In the genomic region with DNA sequence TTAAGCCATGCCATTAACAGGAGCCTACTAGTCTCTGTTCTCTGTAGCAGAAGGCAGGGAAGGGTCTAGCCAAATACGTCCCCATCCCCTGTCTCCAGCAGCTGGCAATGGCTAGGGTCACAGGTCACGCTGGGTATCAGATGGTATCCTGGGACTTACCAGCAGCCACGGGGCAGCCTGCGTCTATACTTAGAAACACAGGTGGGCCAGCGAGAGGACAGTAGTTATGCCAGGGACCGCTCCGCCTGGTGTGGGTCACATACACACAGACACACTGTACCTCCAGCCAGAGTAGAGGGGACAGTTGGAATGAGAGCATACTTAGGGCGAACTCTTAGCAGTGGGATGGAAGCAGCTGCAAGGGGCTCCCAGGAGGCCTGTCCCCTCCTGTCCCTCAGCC, we compare ENCODE assay signal across 12 mouse cellular contexts.
A peak's percentile ranks its signal among the peaks of the same experiment; 100 is the strongest.
DNase-seq lines count a peak whose midpoint lies in the region; ATAC-seq lines count a peak whose summit lies in the region.
"Had no signal": no experiment of that assay in that cellular context is flagged by ENCODE, and none has a peak within 500 bp of the region (broad histone marks: within the 10 kb centered on the region; RNA-seq: fewer than 3 reads in every experiment).

No protein-coding gene starts in this region.

- no peaks in the 10 kb centered on the region for H3K27me3 ChIP-seq in liver, embryonic 12.5 days (replicated peaks)
- no peaks in the 10 kb centered on the region for H3K27me3 ChIP-seq in liver, embryonic 15.5 days
- H3K27me3 ChIP-seq in hindbrain, embryonic 11.5 days (ENCODE audit: control insufficient read depth, insufficient read depth, low read length) = no peaks in the 10 kb centered on the region
- H3K27me3 ChIP-seq: forebrain, embryonic 15.5 days had no signal

- H3K9me3 ChIP-seq in liver, embryonic 12.5 days (replicated peaks) = no peaks in the 10 kb centered on the region
- H3K9me3 ChIP-seq in liver, embryonic 15.5 days (replicated peaks) = no peaks in the 10 kb centered on the region
- H3K9me3 ChIP-seq in hindbrain, embryonic 11.5 days (ENCODE audit: control insufficient read depth, low read length) = no peaks in the 10 kb centered on the region
- H3K9me3 ChIP-seq: forebrain, embryonic 15.5 days had no signal

- no peak overlapping the region for H3K4me3 ChIP-seq in liver, embryonic 12.5 days
- no peak overlapping the region for H3K4me3 ChIP-seq in liver, embryonic 15.5 days (replicated peaks)
- H3K4me3 ChIP-seq in hindbrain, embryonic 11.5 days (ENCODE audit: low read depth, low read length) = no peak overlapping the region
- H3K4me3 ChIP-seq: forebrain, embryonic 15.5 days had no signal

- no peaks in the 10 kb centered on the region for H3K36me3 ChIP-seq in liver, embryonic 12.5 days
- H3K36me3 ChIP-seq in liver, embryonic 15.5 days (replicated peaks) = no peaks in the 10 kb centered on the region
- no peaks in the 10 kb centered on the region for H3K36me3 ChIP-seq in hindbrain, embryonic 11.5 days (ENCODE audit: control insufficient read depth, insufficient read depth, low read length)
- H3K36me3 ChIP-seq: forebrain, embryonic 15.5 days had no signal

- 80% methylated on average over 8 of the region's 8 CpGs for WGBS in liver, embryonic 12.5 days (ENCODE audit: insufficient replicate concordance)
- WGBS in liver, embryonic 15.5 days (ENCODE audit: insufficient replicate concordance) = 84% methylated on average over 8 of the region's 8 CpGs
- 77% methylated on average over 8 of the region's 8 CpGs for WGBS in hindbrain, embryonic 11.5 days

- peaks cover 100% of the 10 kb centered on the region for H3K4me1 ChIP-seq in liver, embryonic 12.5 days
- peaks cover 95% of the 10 kb centered on the region for H3K4me1 ChIP-seq in liver, embryonic 15.5 days (replicated peaks)
- no peaks in the 10 kb centered on the region for H3K4me1 ChIP-seq in hindbrain, embryonic 11.5 days (replicated peaks; ENCODE audit: control insufficient read depth, insufficient read depth, low read length)

- H3K9ac ChIP-seq in liver, embryonic 12.5 days = peak overlapping the region; percentile 56; the same call in 1 of the 2 replicates
- H3K9ac ChIP-seq in liver, embryonic 15.5 days = no peak overlapping the region
- no peak overlapping the region for H3K9ac ChIP-seq in hindbrain, embryonic 11.5 days (ENCODE audit: low read depth, low read length)
- H3K9ac ChIP-seq: forebrain, embryonic 15.5 days had no signal

- H3K4me2 ChIP-seq in liver, embryonic 12.5 days = 0 out of 2 replicates have a peak overlapping the region, but pooled peaks have one; percentile 7
- H3K4me2 ChIP-seq in liver, embryonic 15.5 days = peak overlapping the region; percentile 35; the same call in 1 of the 2 replicates
- H3K4me2 ChIP-seq in hindbrain, embryonic 11.5 days (replicated peaks; ENCODE audit: low read depth, low read length) = no peak overlapping the region
- H3K4me2 ChIP-seq: forebrain, embryonic 15.5 days had no signal

- H3K27ac ChIP-seq in liver, embryonic 12.5 days = peak overlapping the region; percentile 92
- H3K27ac ChIP-seq in liver, embryonic 15.5 days (replicated peaks) = peak overlapping the region; percentile 91
- H3K27ac ChIP-seq in hindbrain, embryonic 11.5 days (ENCODE audit: low read depth, low read length) = no peak overlapping the region
- H3K27ac ChIP-seq: forebrain, embryonic 15.5 days had no signal

- intact Hi-C loops in heart, postnatal 10 days (cut with DNase I) = no loop called here

- DNase-seq in heart, adult 11 months = peak; percentile 94
- DNase-seq in heart, postnatal 10 days = no peak
- no peak for DNase-seq in liver
- DNase-seq in gastrocnemius, adult 8-10 months (ENCODE audit: low spot score in 2 of 2) = peak; percentile 78 to 83
- no peak for DNase-seq in right cerebral cortex, adult 2 months (ENCODE audit: low spot score in 2 of 2)
- no peak for DNase-seq in hindbrain, embryonic 11.5 days (ENCODE audit: low spot score)
- DNase-seq: cerebellum, postnatal 36 days; kidney, adult 9 months; lung, postnatal 10 days had no signal

- no peak for ATAC-seq in liver, embryonic 12.5 days
- no peak for ATAC-seq in liver, embryonic 15.5 days (ENCODE audit: insufficient read depth)
- no peak for ATAC-seq in hindbrain, embryonic 11.5 days (ENCODE audit: low FRiP score)
- ATAC-seq: forebrain, embryonic 15.5 days had no signal

Comparison
In these comparisons a context has a peak if more than half of its experiments do, and no peak if none do; other contexts are left out.
1. DNase-seq: peak in heart, adult 11 months (single experiment) and gastrocnemius, adult 8-10 months (2 of 2); none in heart, postnatal 10 days (0 of 2), liver (single experiment), right cerebral cortex, adult 2 months (0 of 2) and hindbrain, embryonic 11.5 days (single experiment).